Mouse (Mus musculus) G1E (cell line): ENCODE measurements around the gene Zfp36l1.

Experiments used
- CTCF ChIP-seq: IDR thresholded peaks from 2 replicates; pipeline ENCODE4 v1.5.1; 2012; ENCODE audit warnings: low read depth, low read length, inconsistent platforms, mixed read lengths
- GATA1 ChIP-seq: IDR thresholded peaks from 2 replicates; pipeline ENCODE4 v1.6.1; 2012; ENCODE audit warnings: borderline replicate concordance, low read length, inconsistent platforms, mixed read lengths
- TAL1 ChIP-seq: conservative IDR thresholded peaks from 2 replicates; pipeline ENCODE4 v1.6.1; 2012; ENCODE audit warnings: low read depth, low read length, inconsistent platforms, mixed read lengths

DNA sequence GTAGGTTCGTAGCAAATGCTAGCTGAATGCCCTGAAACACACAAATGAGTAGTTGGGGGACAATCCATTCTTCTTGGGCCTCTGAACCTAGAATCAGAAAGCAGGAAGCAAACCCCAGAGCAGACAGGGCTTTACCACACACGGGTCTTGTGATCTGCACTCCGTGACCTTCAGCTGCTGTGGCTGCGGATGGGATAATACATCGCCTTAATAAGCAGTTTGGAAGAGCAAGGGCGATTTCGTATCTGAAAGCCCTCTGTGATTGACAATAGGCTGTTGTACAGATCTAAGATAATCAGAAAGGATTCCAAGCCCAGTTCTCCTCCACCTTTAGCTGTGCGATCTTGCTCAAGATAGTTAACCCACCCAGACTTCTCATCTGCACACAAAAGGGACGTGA, 52.5 kb downstream of the Zfp36l1 start:
- TF ChIP-seq CTCF (no peak), TAL1 (no peak), GATA1 (no peak)
